Mouse (Mus musculus) ES-E14 (cell line): Measurements from ENCODE around the gene Angptl4. TPM values are rescaled to one million over a fixed set of nuclear protein-coding genes. Genes with fewer than 3 reads are reported as not detected.

ENCODE experiments used
- DNase-seq: peaks from one replicate; pipeline ENCODE4 v3.0.0-alpha.2; 2013; ENCODE audit warnings: low read depth, low spot score
- H3K27ac ChIP-seq: 2 replicates; pipeline ENCODE4 v1.5.1; 2012; ENCODE audit warnings: low read depth, mild to moderate bottlenecking, low read length, moderate library complexity, mixed read lengths; ENCODE audit not compliant: poor library complexity, insufficient read depth, severe bottlenecking
- H3K36me3 ChIP-seq: 2 replicates; pipeline ENCODE4 v1.6.1; 2012; ENCODE audit warnings: mild to moderate bottlenecking, low read length, moderate library complexity, mixed read lengths; ENCODE audit not compliant: control insufficient read depth, poor library complexity, insufficient read depth, severe bottlenecking
- H3K4me1 ChIP-seq, 2 experiments: fragments of 150-350 bp in 1 of 2; sonication (generic) in 1 of 2; 2 replicates each; pipeline ENCODE4 v1.6.1; 2012; ENCODE audit warnings: low read length in 2 of 2, mild to moderate bottlenecking in 1 of 2, mixed read lengths in 1 of 2; ENCODE audit not compliant: control insufficient read depth in 2 of 2, insufficient read depth in 2 of 2, poor library complexity in 1 of 2
- H3K4me3 ChIP-seq, 2 experiments: fragments of 150-350 bp in 1 of 2; sonication (generic) in 1 of 2; 2 replicates each; pipeline ENCODE4 v1.5.1; 2012; ENCODE audit warnings: low read length in 2 of 2, low read depth in 1 of 2, mild to moderate bottlenecking in 1 of 2, mixed read lengths in 1 of 2; ENCODE audit not compliant: insufficient read depth in 1 of 2, poor library complexity in 1 of 2, severe bottlenecking in 1 of 2
- H3K9ac ChIP-seq: 2 replicates; pipeline ENCODE4 v1.6.1; 2012; ENCODE audit warnings: low read depth, mild to moderate bottlenecking, low read length, mixed read lengths; ENCODE audit not compliant: poor library complexity, insufficient read depth, severe bottlenecking
- H3K9me3 ChIP-seq: fragments of 150-350 bp; sonication (generic); 2 replicates; pipeline ENCODE4 v1.6.1; 2012; ENCODE audit warnings: low read depth, mild to moderate bottlenecking, low read length; ENCODE audit not compliant: control insufficient read depth, insufficient read depth
- CHD2 ChIP-seq: IDR thresholded peaks from 2 replicates; pipeline ENCODE4 v1.6.1; 2014; ENCODE audit warnings: mild to moderate bottlenecking, low read depth, low read length, inconsistent platforms
- MAFK ChIP-seq: IDR thresholded peaks from 2 replicates; pipeline ENCODE4 v1.6.1; 2014; ENCODE audit warnings: mild to moderate bottlenecking, low read depth, low read length, inconsistent platforms; ENCODE audit not compliant: insufficient read depth
- in situ Hi-C, 2 experiments: fragments of 600-800 bp; cut with MboI; formaldehyde crosslinking; loops; one replicate each; pipeline ENCODE4 v1.15.1; 2025; ENCODE audit warnings: low sequenced_read_pairs in 2 of 2, inconsistent platforms in 1 of 2; ENCODE audit not compliant: unreplicated experiment in 2 of 2
- total RNA-seq: library from RNA; depleted of rRNA; stranded (reverse); fragments of 300-350 nt; gene quantifications from 2 replicates; pipeline ENCODE4 v1.2.3, GENCODE M21; 2012; rRNA removed

Angptl4 gene
- total RNA-seq, 1 experiment: 30.5 TPM

DNA sequence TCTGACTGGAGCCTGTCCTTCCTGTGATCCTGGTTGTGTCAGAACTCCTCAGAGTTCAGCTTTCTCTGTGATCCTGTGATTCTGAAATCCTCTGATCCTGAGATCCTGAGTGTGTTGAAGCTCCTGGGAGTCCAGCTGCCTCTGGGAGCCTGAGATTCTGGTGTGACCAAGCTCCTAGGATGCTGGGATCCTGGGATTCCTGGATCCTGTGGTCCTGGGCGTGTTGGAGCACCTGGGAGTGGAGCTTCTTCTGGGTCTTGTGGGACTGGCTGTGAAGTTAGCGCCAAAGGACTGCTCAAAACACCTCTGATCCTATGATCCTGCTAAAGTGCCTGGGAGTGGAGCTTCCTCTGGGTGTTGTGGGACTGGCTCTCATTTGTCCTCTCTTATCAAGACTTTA is 53.2 kb downstream of the Angptl4 start:
- TF ChIP-seq CHD2: no peak
- no peak for TF ChIP-seq MAFK
- no peak overlapping the region for H3K9ac ChIP-seq
- H3K4me3 ChIP-seq: no peak overlapping the region
- no peaks in the 10 kb centered on the region for H3K9me3 ChIP-seq
- no peaks in the 10 kb centered on the region for H3K36me3 ChIP-seq
- in situ Hi-C loops: no loop called here
- no peaks in the 10 kb centered on the region for H3K4me1 ChIP-seq
- no peak overlapping the region for H3K27ac ChIP-seq
- DNase-seq: no peak

Other genes starting within 250 kb of the Angptl4 start
- 11.9 and 13.8 TPM in 2 replicates for gene Myo1f, start 226.1 kb downstream of the Angptl4 start, total RNA-seq
- 13.6 and 19.8 TPM in 2 replicates for gene Zfp414, start 152.7 kb downstream of the Angptl4 start, total RNA-seq
- gene Pram1, start 143.8 kb downstream of the Angptl4 start, total RNA-seq: 0.45 and 0.69 TPM in 2 replicates
- 151 and 195 TPM in 2 replicates for gene Hnrnpm, start 95.0 kb downstream of the Angptl4 start, total RNA-seq
- gene March2, start 63.2 kb downstream of the Angptl4 start, total RNA-seq: 14.3 and 17.4 TPM in 2 replicates
- 26.0 and 34.8 TPM in 2 replicates for gene Rab11b, start 21.3 kb downstream of the Angptl4 start, total RNA-seq
- 81.1 and 165 TPM in 2 replicates for gene Kank3, start 28.7 kb upstream of the Angptl4 start, total RNA-seq
- gene Rps28, start 42.7 kb upstream of the Angptl4 start, total RNA-seq: 5,476 and 6,336 TPM in 2 replicates
- 639 and 871 TPM in 2 replicates for gene Ndufa7, start 42.7 kb upstream of the Angptl4 start, total RNA-seq
- 131 and 228 TPM in 2 replicates for gene Cd320, start 61.3 kb upstream of the Angptl4 start, total RNA-seq
- gene Gm7029, start 92.0 kb upstream of the Angptl4 start, total RNA-seq: 11.6 and 19.7 TPM in 2 replicates
- gene Kifc1, start 108.8 kb upstream of the Angptl4 start, total RNA-seq: 149 and 187 TPM in 2 replicates
- gene Platr17, start 123.3 kb upstream of the Angptl4 start, total RNA-seq: 33.2 and 46.0 TPM in 2 replicates
- 67.3 and 73.7 TPM in 2 replicates for gene Daxx, start 127.6 kb upstream of the Angptl4 start, total RNA-seq
- 39.4 and 64.9 TPM in 2 replicates for gene Tapbp, start 134.1 kb upstream of the Angptl4 start, total RNA-seq
- 32.8 and 34.8 TPM in 2 replicates for gene Zbtb22, start 134.1 kb upstream of the Angptl4 start, total RNA-seq
- gene Rgl2, start 147.7 kb upstream of the Angptl4 start, total RNA-seq: 65.8 and 129 TPM in 2 replicates
- 175 and 201 TPM in 2 replicates for gene Pfdn6, start 158.5 kb upstream of the Angptl4 start, total RNA-seq
- gene Wdr46, start 158.8 kb upstream of the Angptl4 start, total RNA-seq: 65.6 and 78.2 TPM in 2 replicates
- gene B3galt4, start 169.7 kb upstream of the Angptl4 start, total RNA-seq: 10.3 and 15.3 TPM in 2 replicates
- gene Vps52, start 174.0 kb upstream of the Angptl4 start, total RNA-seq: 23.2 and 24.8 TPM in 2 replicates
- 4,706 and 5,724 TPM in 2 replicates for gene Rps18, start 174.2 kb upstream of the Angptl4 start, total RNA-seq
- 69.5 and 155 TPM in 2 replicates for gene H2-K1, start 218.5 kb upstream of the Angptl4 start, total RNA-seq
- gene Ring1, start 242.8 kb upstream of the Angptl4 start, total RNA-seq: 5.6 and 8.9 TPM in 2 replicates
- gene H2-Ke6, start 246.2 kb upstream of the Angptl4 start, total RNA-seq: 15.5 and 27.7 TPM in 2 replicates
- 253 and 394 TPM in 2 replicates for gene Slc39a7, start 249.9 kb upstream of the Angptl4 start, total RNA-seq
- 52.4 and 79.2 TPM in 2 replicates for gene Rxrb, start 250.0 kb upstream of the Angptl4 start, total RNA-seq